Mouse (Mus musculus) heart, embryonic 16.5 days (tissue): ENCODE measurements around the gene Cgref1. TPM values are rescaled to one million over a fixed set of nuclear protein-coding genes. Genes with fewer than 3 reads are reported as not detected.

Experiments
- ATAC-seq: fragments of 200-750 bp; cut with Nextera tagmentation; replicated peaks from 2 replicates; pipeline ENCODE4 v1.8.0; 2017; ENCODE audit warnings: moderate number of reproducible peaks; ENCODE audit not compliant: insufficient read depth, low FRiP score; ENCODE audit errors: extremely low read depth
- H3K27ac ChIP-seq: fragments of 300-500 bp; sonication (generic); 2 replicates; pipeline ENCODE4 v1.5.1; 2014; ENCODE audit warnings: mild to moderate bottlenecking, low read length, control low read depth, moderate library complexity
- H3K27me3 ChIP-seq: fragments of 300-500 bp; sonication (generic); 2 replicates; pipeline ENCODE4 v1.6.1; 2014; ENCODE audit warnings: low read length, mixed read lengths; ENCODE audit not compliant: control insufficient read depth, insufficient read depth
- H3K36me3 ChIP-seq: fragments of 300-500 bp; sonication (generic); 2 replicates; pipeline ENCODE4 v1.6.1; 2014; ENCODE audit not compliant: control insufficient read depth, insufficient read depth
- H3K4me1 ChIP-seq: fragments of 300-500 bp; sonication (generic); 2 replicates; pipeline ENCODE4 v1.6.1; 2014; ENCODE audit warnings: low read length, mixed read lengths; ENCODE audit not compliant: control insufficient read depth, insufficient read depth
- H3K4me2 ChIP-seq: fragments of 300-500 bp; sonication (generic); 2 replicates; pipeline ENCODE4 v1.6.1; 2014; ENCODE audit warnings: low read depth, mild to moderate bottlenecking, control low read depth, low read length
- H3K4me3 ChIP-seq: fragments of 300-500 bp; sonication (generic); 2 replicates; pipeline ENCODE4 v1.5.1; 2014; ENCODE audit warnings: mild to moderate bottlenecking, control low read depth, low read length
- H3K9ac ChIP-seq: fragments of 300-500 bp; sonication (generic); 2 replicates; pipeline ENCODE4 v1.6.1; 2014; ENCODE audit warnings: low read length, control low read depth
- H3K9me3 ChIP-seq: fragments of 300-500 bp; sonication (generic); replicated peaks from 2 replicates; pipeline ENCODE4 v1.6.1; 2016; ENCODE audit warnings: low read length; ENCODE audit not compliant: control insufficient read depth
- WGBS: fragments of 180-500 bp; shearing (Covaris S2); extraction: QIAGEN DNeasy Blood & Tissue Kit; methylation state at CpG from one replicate; pipeline ENCODE4 v1.1.7; 2014; 5-methylcytosine and 5-hydroxymethylcytosine counted together
- polyA plus RNA-seq: library from polyadenylated mRNA; unstranded; fragments of >200 nt; fragmentation: Nextera tagmentation; extraction: Ambion mirVana; gene quantifications from 2 replicates; pipeline ENCODE4 v1.2.1, GENCODE M21; 2015

Cgref1 gene
- polyA plus RNA-seq, 1 experiment from 2014 or later: 2.6 TPM

- no peak for ATAC-seq
- H3K27me3 ChIP-seq: no peaks in the 10 kb centered on the region
- 91% methylated on average over 5 of the region's 5 CpGs for WGBS
Observed at GRCm38 (mm10) chr5:30934725-30935461, 10.5 kb downstream of the Cgref1 start.

GRCm38 (mm10) chr5:30933705-30934104 lies 11.7 kb downstream of the Cgref1 start:
- Histone ChIP-seq H3K27me3 (no peaks in the 10 kb centered on the region), H3K4me3 (no peak overlapping the region), H3K27ac (no peak overlapping the region), H3K9me3 (no peaks in the 10 kb centered on the region), H3K4me1 (0 out of 2 replicates have a peak, but pooled peaks cover 4% of the 10 kb centered on the region), H3K9ac (no peak overlapping the region), H3K36me3 (no peaks in the 10 kb centered on the region), H3K4me2 (no peak overlapping the region)
- WGBS: 53% methylated on average over 5 of the region's 5 CpGs
- no peak for ATAC-seq

More at GRCm38 (mm10) chr5:30934725-30935461, 10.5 kb downstream of the Cgref1 start:
- Histone ChIP-seq H3K4me1 (0 out of 2 replicates have a peak, but pooled peaks cover 4% of the 10 kb centered on the region), H3K9ac (no peak overlapping the region), H3K27ac (no peak overlapping the region), H3K4me2 (no peak overlapping the region), H3K36me3 (no peaks in the 10 kb centered on the region), H3K9me3 (no peaks in the 10 kb centered on the region), H3K4me3 (no peak overlapping the region)

DNA sequence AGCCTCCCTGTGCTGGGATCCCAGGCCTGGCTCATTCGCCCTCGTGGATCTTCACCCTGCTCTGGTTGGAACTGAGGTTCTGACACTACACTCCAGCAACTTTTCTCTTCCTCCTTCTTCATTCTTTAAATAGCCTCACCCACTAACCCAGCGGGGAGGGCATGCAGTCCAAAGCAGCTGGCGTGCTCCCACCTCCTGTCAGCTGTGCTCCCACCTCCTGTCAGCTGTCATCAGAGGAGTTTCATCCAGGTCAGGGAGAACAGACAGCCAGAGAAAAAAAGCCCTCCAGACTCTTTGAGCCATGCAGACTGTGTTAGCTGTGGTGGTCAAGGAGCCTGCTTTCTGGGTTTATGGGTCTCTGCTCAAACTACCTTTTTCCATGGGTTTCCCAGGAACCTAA lies 14.0 kb downstream of the Cgref1 start:
- Histone ChIP-seq H3K4me1 (0 out of 2 replicates have a peak, but pooled peaks cover 4% of the 10 kb centered on the region), H3K4me2 (no peak overlapping the region), H3K27ac (no peak overlapping the region), H3K9ac (no peak overlapping the region), H3K36me3 (no peaks in the 10 kb centered on the region), H3K4me3 (no peak overlapping the region), H3K9me3 (no peaks in the 10 kb centered on the region), H3K27me3 (no peaks in the 10 kb centered on the region)
- WGBS: 49% methylated on average over 4 of the region's 4 CpGs
- ATAC-seq: no peak

- no peak for ATAC-seq
- Histone ChIP-seq H3K4me1 (0 out of 2 replicates have a peak, but pooled peaks cover 4% of the 10 kb centered on the region), H3K27ac (no peak overlapping the region), H3K27me3 (no peaks in the 10 kb centered on the region), H3K9ac (no peak overlapping the region), H3K4me3 (no peak overlapping the region), H3K36me3 (no peaks in the 10 kb centered on the region), H3K4me2 (no peak overlapping the region), H3K9me3 (no peaks in the 10 kb centered on the region)
- WGBS: 80% methylated on average over 6 of the region's 6 CpGs
Observed at GRCm38 (mm10) chr5:30930846-30931245, 14.5 kb downstream of the Cgref1 start.

DNA sequence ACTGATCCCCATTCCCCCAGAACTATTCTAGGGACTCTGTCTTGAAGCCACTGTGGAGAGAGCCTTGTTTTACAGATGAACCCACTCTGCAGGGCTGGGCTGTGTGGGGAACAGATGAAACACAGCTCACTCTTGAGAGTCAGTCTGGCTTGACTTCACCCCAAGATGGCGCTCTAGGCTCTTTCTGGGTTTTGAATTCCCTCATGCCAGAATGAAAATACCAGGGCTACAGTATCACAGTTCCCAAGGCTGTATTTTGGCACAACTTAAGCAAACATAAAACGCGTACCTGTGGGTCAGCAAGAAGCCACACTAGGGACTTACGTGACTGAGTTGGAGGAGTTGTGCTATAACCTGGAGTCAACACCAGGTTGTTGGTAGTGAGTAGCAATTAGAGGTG lies 15.3 kb downstream of the Cgref1 start:
- no peaks in the 10 kb centered on the region for H3K36me3 ChIP-seq
- H3K27ac ChIP-seq: no peak overlapping the region
- peak; percentile 62; the same call in 1 of the 2 replicates for ATAC-seq
- H3K4me2 ChIP-seq: no peak overlapping the region
- H3K4me1 ChIP-seq: 0 out of 2 replicates have a peak, but pooled peaks cover 4% of the 10 kb centered on the region
- H3K4me3 ChIP-seq: no peak overlapping the region
- no peaks in the 10 kb centered on the region for H3K9me3 ChIP-seq
- no peaks in the 10 kb centered on the region for H3K27me3 ChIP-seq
- WGBS: 42% methylated on average over 4 of the region's 4 CpGs
- H3K9ac ChIP-seq: no peak overlapping the region

DNA sequence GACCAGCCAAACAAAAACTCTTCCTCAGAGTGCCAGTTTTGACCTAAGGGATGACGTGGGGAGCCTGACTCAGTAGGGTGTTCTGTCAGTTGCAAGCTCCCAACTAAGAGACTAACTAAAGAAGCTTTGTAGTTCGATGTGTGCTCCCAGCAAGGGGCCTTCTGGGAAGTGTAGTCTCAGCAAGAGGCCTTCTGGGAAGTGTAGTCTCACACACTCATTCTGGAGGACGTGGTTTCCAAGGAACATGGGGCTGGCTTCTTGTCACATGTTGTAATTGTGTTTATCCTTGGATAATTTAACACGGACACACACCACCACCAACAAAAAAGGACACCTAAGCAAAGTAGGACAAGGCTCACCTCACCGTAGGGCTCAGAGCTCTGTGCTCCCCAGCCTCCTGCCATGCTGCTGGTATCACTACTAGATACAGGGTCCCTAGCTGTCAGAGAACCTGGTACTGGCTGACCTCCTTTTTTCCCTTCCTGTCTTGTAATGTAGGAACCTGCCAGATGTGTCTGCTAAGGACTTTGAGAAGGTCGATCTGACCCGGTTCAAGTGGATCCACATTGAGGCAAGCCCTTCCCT lies 17.4 kb downstream of the Cgref1 start:
- Histone ChIP-seq H3K27me3 (no peaks in the 10 kb centered on the region), H3K4me3 (no peak overlapping the region; the same call in 1 of the 2 replicates), H3K27ac (no peak overlapping the region), H3K36me3 (no peaks in the 10 kb centered on the region), H3K4me2 (peak overlapping the region; percentile 40), H3K9me3 (no peaks in the 10 kb centered on the region), H3K9ac (no peak overlapping the region), H3K4me1 (peaks cover 4% of the 10 kb centered on the region; the same call in 1 of the 2 replicates)
- ATAC-seq: no peak
- WGBS: 39% methylated on average over 7 of the region's 7 CpGs

DNA sequence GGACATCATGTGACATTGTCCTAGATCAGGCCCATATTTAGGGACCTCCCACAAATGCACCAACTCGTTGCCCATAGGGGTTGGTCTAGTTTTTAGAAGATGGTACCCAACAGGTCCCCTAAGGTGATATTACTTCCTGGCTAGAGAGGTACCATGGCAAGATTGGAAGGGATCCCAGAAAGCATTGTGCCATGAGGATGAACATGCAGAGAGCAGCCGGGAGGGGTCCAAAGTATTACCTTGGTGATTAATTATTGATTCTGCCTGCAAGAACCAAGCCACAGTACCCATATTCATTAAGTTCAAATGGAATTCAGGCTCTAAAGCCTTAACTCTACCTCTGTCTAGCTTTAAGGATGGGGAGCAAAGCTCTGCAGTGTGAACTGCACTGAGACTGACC lies 19.3 kb downstream of the Cgref1 start:
- no peaks in the 10 kb centered on the region for H3K9me3 ChIP-seq
- H3K27me3 ChIP-seq: no peaks in the 10 kb centered on the region
- H3K4me1 ChIP-seq: peaks cover 13% of the 10 kb centered on the region
- no peak overlapping the region for H3K9ac ChIP-seq
- no peak overlapping the region for H3K4me3 ChIP-seq
- H3K4me2 ChIP-seq: no peak overlapping the region
- WGBS: 81% methylated on average over 2 of the region's 2 CpGs
- ATAC-seq: no peak
- H3K27ac ChIP-seq: no peak overlapping the region
- no peaks in the 10 kb centered on the region for H3K36me3 ChIP-seq

- H3K4me2 ChIP-seq: no peak overlapping the region
- H3K27ac ChIP-seq: no peak overlapping the region
- H3K4me1 ChIP-seq: peaks cover 18% of the 10 kb centered on the region
- H3K27me3 ChIP-seq: no peaks in the 10 kb centered on the region
- no peaks in the 10 kb centered on the region for H3K9me3 ChIP-seq
- H3K4me3 ChIP-seq: no peak overlapping the region
- no peak overlapping the region for H3K9ac ChIP-seq
- H3K36me3 ChIP-seq: no peaks in the 10 kb centered on the region; the same call in 1 of the 2 replicates
- no peak for ATAC-seq
- WGBS: 85% methylated on average over 5 of the region's 5 CpGs
Observed at GRCm38 (mm10) chr5:30925217-30925616, 20.2 kb downstream of the Cgref1 start.

GRCm38 (mm10) chr5:30924614-30925013 lies 20.8 kb downstream of the Cgref1 start:
- 78% methylated on average over 8 of the region's 8 CpGs for WGBS
- Histone ChIP-seq H3K4me1 (peaks cover 18% of the 10 kb centered on the region), H3K4me2 (no peak overlapping the region), H3K27ac (no peak overlapping the region), H3K36me3 (no peaks in the 10 kb centered on the region; the same call in 1 of the 2 replicates), H3K9me3 (no peaks in the 10 kb centered on the region), H3K9ac (no peak overlapping the region), H3K4me3 (no peak overlapping the region), H3K27me3 (no peaks in the 10 kb centered on the region)
- ATAC-seq: no peak
